Mouse (Mus musculus) thymus, adult 18-20 months (tissue): ENCODE data around the gene Stx8.
A peak's percentile ranks its signal among the peaks of the same experiment; 100 is the strongest.

Experiments used
- DNase-seq, 2 experiments: peaks; one replicate each; pipeline ENCODE4 v3.0.0; 2022; ENCODE audit warnings: mixed read lengths in 2 of 2

Gene Stx8

DNA sequence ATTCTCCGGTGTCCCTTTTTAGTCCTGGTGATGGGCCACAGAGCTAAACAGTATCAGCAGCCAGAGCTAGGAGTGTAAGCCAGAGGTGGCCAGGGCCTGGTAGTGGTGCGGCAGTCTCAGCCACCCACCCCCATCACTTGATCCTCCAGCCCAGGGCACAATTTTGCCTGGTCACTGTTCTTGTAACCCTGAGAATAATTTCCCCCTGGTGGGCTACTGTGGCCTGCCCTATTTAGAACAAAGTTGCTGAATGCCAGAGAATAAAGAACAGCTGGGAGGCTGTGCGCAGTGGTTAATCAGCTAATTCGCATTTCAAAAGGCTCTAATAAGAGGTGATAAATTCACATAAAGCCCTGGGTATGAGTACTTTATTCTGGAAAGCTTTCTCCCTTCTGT is 180.5 kb downstream of the Stx8 start:
- no peak for DNase-seq

DNA sequence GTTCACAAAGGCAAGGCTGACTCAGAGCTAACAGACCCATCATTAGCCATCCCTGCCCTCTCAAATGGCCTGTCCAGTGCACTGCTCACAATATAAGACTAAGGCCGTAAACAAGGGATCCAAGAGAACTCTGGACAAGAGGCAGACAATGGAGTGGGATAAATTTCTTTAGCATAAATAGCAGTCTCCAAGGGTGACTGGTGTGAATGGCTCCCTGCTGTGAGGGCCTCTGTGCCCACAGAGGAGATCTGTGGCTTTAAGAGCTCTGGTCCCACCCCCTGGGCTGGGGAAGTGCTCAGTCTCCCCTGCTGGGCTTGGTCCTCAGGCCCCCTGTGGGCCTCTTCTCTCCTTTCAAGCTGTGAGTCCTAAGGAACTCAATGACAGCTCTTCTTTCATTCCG is 184.9 kb downstream of the Stx8 start:
- no peak for DNase-seq

DNA sequence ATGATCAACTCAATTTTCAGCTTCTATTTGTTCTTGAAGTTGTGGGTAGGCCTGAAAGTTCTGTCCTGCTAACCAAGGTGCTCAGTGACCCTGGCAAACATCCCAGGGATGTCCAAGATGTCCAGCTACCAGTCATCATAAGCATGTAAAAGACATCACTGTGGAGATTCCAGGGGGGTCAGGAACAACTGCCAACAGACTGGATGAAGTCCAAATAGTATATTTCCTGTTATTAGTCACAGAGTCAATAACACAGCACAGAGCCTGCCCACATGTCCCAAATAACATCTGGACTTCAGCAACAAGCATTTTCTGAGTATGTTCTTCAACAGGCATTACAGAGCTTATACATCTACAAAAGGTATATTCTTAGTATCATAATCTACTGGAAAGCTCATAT is 189.8 kb downstream of the Stx8 start:
- no peak for DNase-seq

DNA sequence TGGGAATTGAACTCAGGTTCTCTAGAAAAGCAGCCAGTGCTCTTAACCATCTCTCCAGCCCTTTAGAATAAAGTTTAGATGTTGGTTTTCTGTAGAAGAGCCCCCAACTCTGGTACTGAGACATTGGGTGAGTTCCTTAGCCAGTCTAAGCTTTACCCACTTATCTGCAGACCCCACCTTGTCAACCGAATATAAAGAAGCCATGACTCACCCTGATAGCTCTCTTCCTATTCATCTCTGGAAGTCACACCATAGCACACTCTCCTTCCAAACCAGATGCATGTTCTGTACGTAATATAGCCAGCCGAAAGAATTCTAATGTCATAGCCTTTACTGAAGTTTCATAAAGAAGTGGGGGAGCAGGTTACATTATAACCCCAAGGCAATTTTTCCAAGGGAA is 192.2 kb downstream of the Stx8 start:
- no peak for DNase-seq

DNA sequence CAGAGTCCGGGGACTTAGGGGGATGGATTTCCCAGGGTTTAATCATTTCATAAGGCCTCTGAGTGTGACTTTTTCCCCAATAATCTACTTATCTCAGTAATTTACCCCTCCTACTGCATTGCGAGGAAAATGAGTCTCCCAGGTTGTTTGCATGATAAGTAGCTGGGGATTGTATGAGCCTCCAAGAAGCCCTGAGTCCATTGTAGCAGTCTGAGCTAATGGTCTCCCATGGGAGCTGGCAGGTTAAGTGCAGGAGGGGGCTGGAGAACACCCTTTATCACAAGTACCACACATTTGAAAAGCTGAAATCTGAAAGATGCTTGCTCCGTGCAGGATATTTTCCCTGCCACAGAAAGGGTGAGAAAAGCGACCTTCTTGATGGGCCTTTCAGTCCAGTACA is 193.9 kb downstream of the Stx8 start:
- no peak for DNase-seq

DNA sequence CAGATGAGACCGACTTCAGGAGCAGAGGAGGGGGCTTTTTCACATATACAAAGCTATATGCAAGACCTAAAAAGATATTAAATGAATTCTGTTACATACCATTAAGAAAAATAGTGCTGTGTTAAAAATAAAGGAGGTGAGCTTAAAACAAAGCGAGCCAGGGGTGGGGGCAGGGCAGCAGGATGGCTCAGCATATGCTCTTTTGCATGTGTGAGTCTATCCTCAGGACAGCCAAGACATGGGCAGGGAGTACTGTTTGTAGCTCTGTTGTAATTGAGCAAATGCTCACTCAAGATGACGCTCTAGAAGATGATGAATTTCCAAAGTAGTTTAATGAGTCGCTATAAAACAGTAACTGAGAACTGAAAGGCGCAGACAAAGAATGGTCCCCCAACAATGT is 198.4 kb downstream of the Stx8 start:
- DNase-seq = no peak

DNA sequence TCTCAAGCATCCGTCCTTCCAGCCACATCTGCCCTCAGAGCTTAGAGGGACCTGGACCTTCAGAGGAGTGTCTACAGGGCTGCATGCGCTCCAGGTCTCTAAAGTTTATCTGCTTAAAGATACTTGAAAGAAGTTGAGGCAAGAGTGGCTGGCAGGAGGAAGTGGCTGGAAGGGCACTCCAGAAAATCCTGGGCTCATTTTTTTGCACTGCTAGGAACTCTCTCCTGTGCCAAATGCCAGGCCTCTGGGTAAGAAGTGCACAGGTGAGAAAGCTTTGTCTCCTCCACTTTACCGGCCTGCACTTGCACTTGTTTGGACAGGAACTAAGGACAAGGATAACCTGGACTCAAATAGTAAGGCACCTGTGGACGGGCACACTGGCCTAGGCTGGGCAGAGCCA is 202.4 kb downstream of the Stx8 start:
- DNase-seq = no peak

DNA sequence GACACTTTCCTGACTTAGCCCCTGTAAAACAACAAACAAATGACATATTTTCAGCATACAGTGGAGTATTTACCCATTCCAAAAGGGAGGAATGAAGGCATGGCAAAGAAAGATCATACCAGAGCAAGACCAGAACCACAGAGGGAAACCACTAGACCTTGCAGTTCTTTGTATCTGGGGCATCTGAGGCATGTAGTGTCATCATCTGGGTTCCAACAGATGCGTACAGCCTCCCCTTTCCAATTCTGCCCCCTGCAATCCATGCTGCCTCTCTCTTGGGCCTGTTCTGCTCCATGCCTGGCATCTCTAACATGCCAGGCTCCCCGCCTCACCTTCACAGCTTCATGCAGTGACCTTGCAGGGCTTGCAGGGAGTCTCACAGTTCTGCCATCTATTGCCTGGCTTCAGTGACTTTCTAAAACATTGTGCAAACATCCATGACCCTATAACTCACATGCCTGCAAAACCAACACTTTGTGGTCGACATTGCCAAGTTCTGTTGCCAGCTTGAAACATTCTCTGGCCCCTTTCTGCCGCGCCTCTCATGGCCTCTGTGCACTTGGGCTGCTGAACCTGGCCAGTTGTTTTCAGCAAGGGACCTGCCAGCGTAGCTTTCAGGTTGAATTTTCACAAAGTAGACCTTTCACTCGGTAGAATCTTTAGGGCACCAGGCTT is 206.1 kb downstream of the Stx8 start:
- no peak for DNase-seq

DNA sequence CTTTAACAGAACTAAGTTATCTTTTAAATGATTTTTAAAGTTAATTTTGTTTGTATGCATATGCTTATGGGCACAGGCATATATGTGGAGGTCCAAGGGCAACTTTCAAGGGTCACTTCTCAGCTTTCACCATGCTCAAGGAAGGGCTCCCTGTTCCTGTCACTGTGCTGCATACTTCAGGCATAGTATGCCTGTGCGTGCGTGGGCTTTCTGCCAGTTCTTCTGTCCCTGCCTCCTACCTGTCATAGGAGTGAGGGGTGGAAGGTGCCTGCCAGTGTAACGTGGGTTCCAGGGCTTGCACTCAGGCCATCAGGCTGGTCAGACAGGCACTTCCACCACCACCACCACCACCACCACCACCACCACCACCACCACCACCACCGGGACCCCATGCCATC is 206.7 kb downstream of the Stx8 start:
- DNase-seq = no peak

DNA sequence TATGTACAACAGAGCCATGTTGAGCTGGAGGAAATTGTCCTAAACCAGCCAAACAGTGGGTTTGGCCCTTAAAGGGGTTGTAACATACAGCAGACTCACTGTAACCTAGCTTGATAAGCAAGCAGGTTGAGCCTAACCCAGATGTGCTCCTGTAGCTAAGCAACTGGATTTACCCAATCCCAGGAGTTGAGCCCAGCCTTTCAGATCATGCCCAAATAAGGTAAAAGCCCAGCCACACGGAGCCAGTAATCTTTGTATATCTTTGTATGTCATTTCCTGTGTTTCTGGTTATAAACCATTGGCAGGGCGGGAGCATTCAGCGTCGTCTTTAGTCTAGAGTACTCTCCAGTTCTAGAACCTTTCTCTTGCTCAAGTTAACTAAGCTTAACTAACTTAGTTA is 210.6 kb downstream of the Stx8 start:
- DNase-seq = no peak

DNA sequence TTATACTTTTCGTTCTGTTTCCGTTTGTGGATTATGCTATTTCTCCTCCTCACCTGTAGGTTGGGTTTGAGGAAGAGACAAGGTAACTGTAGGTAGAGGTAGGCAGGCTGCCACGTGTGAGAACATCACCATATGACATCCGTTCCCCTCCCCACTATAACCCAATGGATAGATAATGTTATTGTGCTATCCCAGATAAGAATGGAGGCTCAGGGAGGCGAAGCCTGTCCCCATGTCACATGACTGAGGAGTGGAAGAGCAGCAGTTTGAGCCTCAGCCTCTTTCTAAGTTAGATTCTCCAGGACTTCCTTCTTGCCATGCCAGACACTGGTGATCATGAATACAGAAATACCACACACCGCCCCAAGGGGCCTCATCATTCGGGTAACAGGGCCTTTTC is 211.4 kb downstream of the Stx8 start:
- DNase-seq = no peak

DNA sequence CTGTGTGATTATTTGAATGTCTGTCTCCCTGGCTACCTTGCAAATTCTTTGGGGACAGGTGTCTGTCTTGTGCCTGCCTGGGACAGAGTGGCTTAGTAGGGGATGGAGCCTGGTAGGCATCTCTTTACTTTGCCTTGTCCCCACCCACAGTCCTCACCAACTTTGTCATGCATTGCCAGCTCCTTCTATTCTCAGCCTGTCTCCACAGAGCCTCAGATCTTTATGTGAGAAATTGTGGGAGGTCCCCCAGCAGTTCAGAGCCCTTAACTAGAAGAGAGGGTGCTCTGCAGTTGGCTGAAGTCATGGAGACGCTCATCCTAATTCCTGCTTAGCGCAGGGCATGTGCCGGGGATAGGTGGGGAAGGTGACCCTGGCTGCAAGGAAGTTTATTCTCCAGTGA is 219.7 kb downstream of the Stx8 start:
- no peak for DNase-seq

DNA sequence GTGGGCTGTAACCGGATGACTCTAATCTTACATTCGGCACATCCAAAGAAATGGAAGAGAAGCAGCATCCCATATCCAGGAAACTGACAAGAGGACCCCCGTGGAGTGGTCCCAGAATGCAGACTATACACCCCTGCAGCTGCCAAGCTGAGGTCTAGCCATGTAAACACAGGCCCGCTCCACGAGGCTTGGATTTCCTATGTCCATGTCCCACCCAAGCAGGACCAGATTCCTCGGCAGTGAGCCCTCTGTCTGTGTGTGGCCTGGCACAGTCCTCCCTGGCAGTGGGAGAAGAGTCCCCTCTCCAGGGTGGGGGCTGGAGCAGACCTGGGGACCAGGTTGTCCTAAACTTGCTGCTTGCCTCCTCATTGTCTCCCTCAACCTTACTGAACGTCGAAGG is 221.2 kb downstream of the Stx8 start:
- DNase-seq = no peak

DNA sequence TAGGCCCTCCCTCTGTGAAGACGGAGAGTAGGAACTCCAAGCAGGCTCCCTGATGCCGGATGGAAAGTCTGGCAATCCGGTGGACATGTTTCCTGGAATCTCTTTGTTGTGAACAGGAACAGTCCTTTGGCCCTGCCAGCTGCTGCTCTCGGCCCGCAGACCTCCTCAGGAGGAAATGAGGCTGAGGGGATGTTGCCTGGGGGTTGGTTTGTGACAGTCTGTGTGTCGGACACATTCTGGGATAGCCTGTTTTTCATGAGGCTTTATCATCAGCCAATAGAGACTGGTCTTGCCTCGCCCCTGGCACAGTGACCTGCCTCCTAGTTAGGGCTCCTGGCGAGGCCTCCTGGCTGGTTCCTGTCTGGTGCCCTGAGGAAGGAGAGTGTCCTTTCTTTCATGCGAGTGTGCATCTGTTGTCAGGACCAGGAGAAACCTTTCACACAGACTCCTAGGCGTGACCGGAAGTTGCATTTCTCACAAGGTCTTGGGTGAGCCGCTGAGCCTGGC is 222.8 kb downstream of the Stx8 start:
- DNase-seq = no peak

DNA sequence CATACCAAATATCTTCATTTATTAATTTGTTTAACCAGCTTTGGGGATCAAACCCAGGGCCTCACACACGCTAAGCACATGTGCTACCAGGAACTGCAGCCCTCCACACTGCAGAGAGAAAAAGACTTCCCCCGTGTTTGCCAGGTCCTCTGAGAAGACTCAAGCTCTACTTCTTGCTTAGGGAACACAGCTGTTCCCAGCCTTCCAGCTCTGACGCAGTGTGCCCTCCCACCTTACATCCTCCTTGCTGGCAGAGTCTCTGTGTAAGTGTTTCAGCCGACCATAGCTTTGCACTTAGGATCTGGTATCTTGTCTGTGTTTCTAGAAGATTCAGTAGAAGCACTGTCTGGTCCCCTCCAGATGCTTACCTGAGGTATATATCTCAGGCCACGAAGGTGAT is 224.9 kb downstream of the Stx8 start:
- DNase-seq = no peak

DNA sequence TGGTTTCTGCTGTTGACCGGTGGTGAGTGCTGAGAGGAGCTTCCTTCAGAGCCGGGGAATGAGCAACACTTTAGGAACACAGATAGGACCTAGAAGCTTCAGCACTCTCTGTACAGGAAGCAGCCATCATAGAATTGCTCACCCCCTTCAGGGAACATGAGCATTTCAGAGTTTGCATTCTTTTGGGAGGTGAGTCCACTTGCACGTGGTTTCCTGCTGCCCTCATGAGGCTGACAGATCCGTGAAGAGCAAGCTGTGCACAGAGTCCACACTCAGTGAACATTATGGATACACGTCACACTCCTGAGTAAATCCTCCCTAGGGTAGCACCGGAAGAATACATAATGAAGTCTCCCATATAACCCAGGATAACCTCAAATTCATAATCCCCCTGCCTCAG is 229.2 kb downstream of the Stx8 start:
- peak in 1 of 2 experiments; percentile 32 for DNase-seq

DNA sequence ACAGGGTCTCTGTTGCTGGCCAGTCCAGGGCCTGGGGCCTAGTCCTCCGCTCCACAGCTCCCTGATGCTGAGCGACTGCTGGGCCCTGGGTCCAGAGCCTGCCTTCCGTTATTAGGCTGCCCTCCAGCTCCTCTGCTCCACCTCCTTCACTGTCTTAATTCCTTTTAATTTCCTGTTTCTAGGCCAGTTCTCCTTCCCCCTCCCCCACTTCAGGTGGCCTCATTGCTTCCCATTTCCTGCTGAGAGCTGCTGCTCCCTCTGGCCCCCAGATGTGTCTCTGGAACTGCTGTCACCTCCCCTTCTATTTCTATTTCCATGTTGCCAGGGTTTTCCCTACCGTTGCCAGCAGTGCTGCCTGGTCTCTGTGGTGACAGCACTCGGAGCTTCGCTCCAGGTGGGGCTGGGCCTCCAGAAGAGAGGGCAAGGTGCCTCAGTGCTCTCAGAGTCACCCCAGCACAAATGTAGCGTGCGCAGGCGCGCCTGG is 229.7 kb downstream of the Stx8 start:
- DNase-seq = peak in 1 of 2 experiments; percentile 50

DNA sequence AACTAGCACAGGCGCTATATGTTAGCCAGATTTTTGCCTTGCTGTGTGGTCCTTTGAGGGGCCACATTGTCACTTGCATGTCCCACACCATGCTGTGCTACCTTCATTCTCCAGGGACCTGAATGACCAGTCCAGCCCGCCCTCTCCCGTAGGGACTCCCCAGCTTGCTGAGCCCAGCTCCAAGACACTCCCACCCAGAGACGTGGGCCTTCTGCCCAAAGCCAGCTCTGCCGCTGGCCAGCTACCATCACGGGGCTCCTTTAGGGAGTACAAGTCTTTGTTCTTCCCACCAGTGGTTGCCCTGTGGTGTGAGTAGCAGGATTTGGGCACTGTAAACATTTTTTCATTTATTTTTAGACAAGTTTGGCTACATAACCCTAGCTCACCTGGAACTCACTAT is 230.6 kb downstream of the Stx8 start:
- DNase-seq = no peak

DNA sequence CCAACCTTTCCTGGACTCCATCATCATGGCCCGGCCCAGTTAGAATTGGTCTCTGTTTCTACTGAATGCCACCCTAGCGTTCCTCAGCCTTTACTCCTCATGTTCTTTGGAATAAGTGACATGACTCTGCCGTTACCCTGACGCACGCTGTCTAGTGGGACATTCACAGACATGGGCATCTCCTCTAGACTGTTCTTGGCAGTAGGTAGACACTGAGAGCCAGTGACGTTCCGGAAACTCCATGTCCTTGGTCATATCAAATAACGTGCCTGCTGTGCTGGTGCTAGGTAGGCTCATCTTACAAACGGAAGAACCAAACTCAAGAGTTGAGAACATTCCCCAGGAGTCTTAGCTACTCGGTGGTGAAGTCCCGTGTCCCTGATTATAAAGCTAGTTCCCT is 231.5 kb downstream of the Stx8 start:
- DNase-seq = no peak

DNA sequence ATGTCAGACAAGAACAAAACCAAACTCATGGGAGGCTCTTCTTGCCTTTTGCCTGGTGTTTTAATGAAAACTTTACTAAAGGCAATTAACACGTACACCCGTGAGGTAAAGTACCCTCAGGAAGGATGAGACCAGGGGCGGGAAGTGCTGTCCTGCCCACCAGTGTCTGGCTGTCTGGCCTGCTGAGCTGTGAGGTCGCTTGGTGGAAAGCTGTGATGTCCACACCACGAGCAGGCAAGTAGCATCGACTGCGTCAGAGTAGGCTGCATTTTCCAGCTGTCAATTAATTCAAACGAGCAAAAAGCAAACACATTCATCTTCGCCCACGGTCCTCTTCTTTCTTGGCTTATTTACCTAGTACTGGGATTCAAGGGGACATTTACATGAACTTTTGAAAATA is 232.7 kb downstream of the Stx8 start:
- DNase-seq = no peak

DNA sequence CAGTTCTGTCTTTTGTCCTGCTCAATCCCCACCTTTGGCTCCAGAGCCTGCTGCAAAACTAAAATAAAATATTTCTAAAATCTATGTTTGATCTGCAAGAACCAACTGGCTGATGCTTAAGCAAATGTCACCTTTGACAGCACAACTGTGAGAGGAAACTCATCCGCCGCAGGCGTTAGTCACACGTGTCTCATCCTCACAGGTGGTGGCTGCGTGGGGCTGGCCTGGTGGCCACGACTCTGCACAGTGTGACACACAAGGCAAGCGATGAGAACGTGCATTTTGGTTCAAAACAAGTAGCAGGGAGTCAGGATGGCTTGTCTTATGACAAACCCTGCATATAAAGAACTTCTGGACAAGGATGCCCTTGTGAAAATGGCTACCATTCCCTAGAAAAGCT is 233.1 kb downstream of the Stx8 start:
- peak; percentile 81 to 89 for DNase-seq

DNA sequence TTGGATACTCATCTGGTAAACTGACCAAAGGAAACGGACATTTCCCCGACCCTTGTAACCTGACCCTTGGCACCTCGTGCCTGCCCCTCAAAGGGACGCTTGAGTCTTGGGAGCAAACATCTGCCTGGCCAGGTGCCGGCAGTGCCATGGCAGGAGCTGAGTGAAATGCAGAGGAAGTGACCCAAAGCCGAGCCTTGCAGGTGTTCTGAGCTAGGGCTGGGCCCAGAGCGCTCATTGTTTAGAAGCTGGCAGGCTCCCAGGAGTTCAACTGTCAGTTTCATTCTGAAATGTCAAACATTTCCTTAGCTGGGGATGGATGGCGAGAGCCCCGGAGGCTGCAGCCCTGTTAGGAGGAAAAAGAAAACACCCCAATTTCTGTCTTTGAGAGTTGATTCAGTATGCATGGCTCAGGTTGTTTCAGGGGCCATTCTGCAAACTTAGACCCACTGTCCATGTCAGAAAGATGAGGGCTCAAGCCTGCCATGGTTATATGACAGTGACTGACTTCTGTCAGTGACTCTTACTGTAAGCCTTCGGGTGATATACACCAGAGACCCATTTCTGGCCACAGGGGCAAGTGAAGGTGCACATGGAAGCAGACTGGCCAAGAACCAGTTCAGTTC is 233.9 kb downstream of the Stx8 start:
- DNase-seq = peak; percentile 90 to 93

DNA sequence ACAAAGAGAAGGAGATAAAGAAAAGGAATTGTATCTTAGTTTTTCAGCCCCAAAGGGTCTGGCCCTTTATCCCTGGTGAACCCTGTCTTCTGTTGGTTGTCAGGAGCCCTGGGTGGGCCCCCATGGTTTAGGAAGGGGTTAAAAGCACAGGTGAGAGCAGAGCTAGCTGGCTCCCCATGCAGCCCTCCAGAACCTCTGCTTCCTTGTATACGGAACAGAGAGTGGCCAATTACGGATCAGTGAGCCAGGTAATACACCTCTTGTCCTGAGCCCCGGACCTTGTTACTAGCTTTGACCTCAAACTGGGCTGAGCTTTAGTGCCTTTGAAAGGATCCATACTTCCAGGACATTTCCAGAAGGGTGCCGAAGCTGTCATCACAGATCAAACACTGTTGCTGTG is 234.5 kb downstream of the Stx8 start:
- DNase-seq = no peak

DNA sequence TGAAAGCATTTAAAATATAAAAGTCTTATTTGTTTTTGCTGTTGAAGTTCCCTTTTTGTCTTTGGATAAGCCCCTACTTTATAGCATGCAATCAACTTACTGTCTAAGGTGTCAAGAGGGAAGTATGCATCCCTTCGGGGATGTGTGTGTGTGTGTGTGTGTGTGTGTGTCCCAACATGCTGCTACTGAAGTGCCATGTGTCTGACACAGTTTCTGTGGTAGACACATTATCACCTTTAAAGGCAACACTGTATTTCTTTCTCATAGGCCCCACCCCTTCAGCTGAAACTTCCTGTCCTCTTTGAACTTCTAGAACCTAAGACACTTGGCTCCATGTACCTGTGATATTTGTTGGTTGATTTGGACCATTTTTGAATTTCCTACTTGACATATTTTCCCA is 235.1 kb downstream of the Stx8 start:
- DNase-seq = no peak
